Mouse (Mus musculus): ENCODE results near the gene Fry. TPM values are rescaled to one million over a fixed set of nuclear protein-coding genes. Genes with fewer than 3 reads are reported as not detected.
A peak's percentile ranks its signal among the peaks of the same experiment; 100 is the strongest.

The Fry gene
- polyA plus RNA-seq, 1 experiment from 2014 or later, result 2.4 TPM

DNA sequence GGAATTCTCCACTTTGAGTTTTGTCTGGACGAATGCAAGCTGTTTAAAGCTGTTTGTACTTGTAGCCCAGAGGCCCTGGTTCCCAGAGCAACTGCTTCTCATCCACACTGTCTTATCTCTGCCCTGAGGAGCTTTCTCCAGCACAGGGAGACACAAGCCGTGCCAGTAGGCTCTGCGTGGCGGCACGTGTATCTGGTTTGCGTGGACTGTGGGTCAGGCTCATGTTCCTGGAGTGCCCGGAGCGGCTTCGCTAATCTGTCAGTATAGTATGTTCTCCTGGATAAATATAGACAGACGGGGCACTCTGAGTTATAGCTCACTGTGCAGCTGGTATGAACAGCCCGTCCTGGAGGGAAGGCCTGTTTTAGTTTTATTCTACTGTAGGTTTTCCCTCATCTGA lies 176.7 kb downstream of the Fry start:
- Histone ChIP-seq H3K4me1 (replicated peaks) (no peaks in the 10 kb centered on the region), H3K27me3 (no peaks in the 10 kb centered on the region), H3K4me2 (no peak overlapping the region), H3K4me3 (replicated peaks) (no peak overlapping the region), H3K9me3 (replicated peaks) (no peaks in the 10 kb centered on the region), H3K27ac (no peak overlapping the region; the same call in 1 of the 2 replicates), H3K9ac (no peak overlapping the region), H3K36me3 (no peaks in the 10 kb centered on the region)
- no peak for DNase-seq
- ATAC-seq (ENCODE audit: low read depth), result no peak
- 73% methylated on average over 11 of the region's 11 CpGs for WGBS (ENCODE audit: insufficient replicate concordance)

DNA sequence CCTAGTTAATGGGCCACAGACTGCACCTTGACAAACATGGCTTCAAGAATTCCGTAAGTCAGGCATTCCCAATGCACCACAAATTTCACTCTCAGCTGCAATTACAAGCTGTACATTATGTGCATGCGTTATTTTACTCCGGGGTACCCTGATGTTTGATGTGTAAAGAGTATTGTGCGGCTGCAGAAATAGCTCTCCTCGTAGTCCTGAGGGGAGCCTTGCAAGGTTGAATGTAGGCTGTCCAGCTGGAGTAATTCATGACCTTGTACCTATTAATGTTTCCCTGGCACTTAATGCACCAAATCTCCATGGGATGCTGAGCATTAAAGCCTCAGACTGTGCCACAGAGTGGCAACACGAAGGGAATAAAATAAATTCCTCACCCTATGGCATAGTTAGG lies 180.5 kb downstream of the Fry start:
- no peaks in the 10 kb centered on the region for H3K36me3 ChIP-seq
- no peak overlapping the region for H3K27ac ChIP-seq
- no peak overlapping the region for H3K4me2 ChIP-seq
- ATAC-seq (ENCODE audit: low read depth) (no peak), DNase-seq (no peak)
- 66% methylated on average over 6 of the region's 6 CpGs for WGBS (ENCODE audit: insufficient replicate concordance)
- no peaks in the 10 kb centered on the region for H3K27me3 ChIP-seq
- no peaks in the 10 kb centered on the region for H3K4me1 ChIP-seq (replicated peaks)
- no peak overlapping the region for H3K9ac ChIP-seq
- no peaks in the 10 kb centered on the region for H3K9me3 ChIP-seq (replicated peaks)
- H3K4me3 ChIP-seq (replicated peaks), result no peak overlapping the region

GRCm38 (mm10) chr5:150302123-150302522 lies 183.7 kb downstream of the Fry start:
- no peak for DNase-seq
- WGBS (ENCODE audit: insufficient replicate concordance), result 51% methylated on average over 2 of the region's 2 CpGs

GRCm38 (mm10) chr5:150302996-150303395 lies 184.6 kb downstream of the Fry start:
- Histone ChIP-seq H3K27me3 (no peaks in the 10 kb centered on the region), H3K4me1 (replicated peaks) (no peaks in the 10 kb centered on the region), H3K4me2 (no peak overlapping the region), H3K9ac (no peak overlapping the region), H3K4me3 (replicated peaks) (no peak overlapping the region), H3K36me3 (no peaks in the 10 kb centered on the region), H3K27ac (no peak overlapping the region), H3K9me3 (replicated peaks) (no peaks in the 10 kb centered on the region)
- no peak for DNase-seq
- WGBS (ENCODE audit: insufficient replicate concordance), result 52% methylated on average over 5 of the region's 5 CpGs
- no peak for ATAC-seq (ENCODE audit: low read depth)

More at GRCm38 (mm10) chr5:150302123-150302522, 183.7 kb downstream of the Fry start:
- H3K9me3 ChIP-seq (replicated peaks), result no peaks in the 10 kb centered on the region
- H3K27me3 ChIP-seq, result no peaks in the 10 kb centered on the region
- no peak overlapping the region for H3K27ac ChIP-seq
- H3K4me3 ChIP-seq (replicated peaks), result no peak overlapping the region
- no peak overlapping the region for H3K9ac ChIP-seq
- H3K36me3 ChIP-seq, result no peaks in the 10 kb centered on the region
- no peak overlapping the region for H3K4me2 ChIP-seq
- ATAC-seq (ENCODE audit: low read depth), result no peak
- H3K4me1 ChIP-seq (replicated peaks), result no peaks in the 10 kb centered on the region

GRCm38 (mm10) chr5:150306497-150306896 lies 188.1 kb downstream of the Fry start:
- Histone ChIP-seq H3K4me2 (no peak overlapping the region), H3K27me3 (no peaks in the 10 kb centered on the region), H3K4me3 (replicated peaks) (no peak overlapping the region), H3K4me1 (replicated peaks) (no peaks in the 10 kb centered on the region), H3K9me3 (replicated peaks) (no peaks in the 10 kb centered on the region), H3K36me3 (0 out of 2 replicates have a peak, but pooled peaks cover 3% of the 10 kb centered on the region), H3K9ac (no peak overlapping the region), H3K27ac (no peak overlapping the region)
- no peak for DNase-seq
- WGBS (ENCODE audit: insufficient replicate concordance), result 47% methylated on average over 5 of the region's 5 CpGs
- ATAC-seq (ENCODE audit: low read depth), result no peak

DNA sequence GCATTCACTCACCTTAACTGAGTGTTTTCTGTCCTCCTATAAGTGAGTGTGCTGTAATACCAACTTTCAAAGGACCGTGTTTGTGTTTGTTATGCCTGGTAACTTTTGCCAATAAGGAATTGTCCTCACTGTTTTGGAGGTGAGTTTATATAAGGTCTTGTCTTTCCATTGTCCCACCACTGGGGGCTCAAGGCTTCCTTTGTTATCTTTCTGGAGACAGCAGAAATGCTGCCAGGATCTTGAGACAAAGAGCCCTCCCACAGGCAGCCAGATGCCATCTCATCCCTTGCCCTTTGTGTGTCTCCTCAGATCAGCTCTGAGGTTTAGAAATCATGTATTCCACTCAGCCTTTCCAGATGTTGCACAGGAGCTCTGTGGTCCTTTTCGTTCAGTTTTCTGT lies 194.8 kb downstream of the Fry start:
- Histone ChIP-seq H3K9me3 (replicated peaks) (no peaks in the 10 kb centered on the region), H3K4me3 (replicated peaks) (no peak overlapping the region), H3K9ac (no peak overlapping the region), H3K27ac (no peak overlapping the region), H3K4me1 (replicated peaks) (no peaks in the 10 kb centered on the region), H3K4me2 (no peak overlapping the region), H3K27me3 (no peaks in the 10 kb centered on the region), H3K36me3 (0 out of 2 replicates have a peak, but pooled peaks cover 3% of the 10 kb centered on the region)
- no peak for DNase-seq
- 61% methylated on average over 2 of the region's 2 CpGs for WGBS (ENCODE audit: insufficient replicate concordance)
- ATAC-seq (ENCODE audit: low read depth), result no peak

- Histone ChIP-seq H3K36me3 (0 out of 2 replicates have a peak, but pooled peaks cover 3% of the 10 kb centered on the region), H3K9me3 (replicated peaks) (no peaks in the 10 kb centered on the region), H3K4me3 (replicated peaks) (no peak overlapping the region), H3K4me2 (no peak overlapping the region), H3K27me3 (no peaks in the 10 kb centered on the region), H3K9ac (no peak overlapping the region), H3K27ac (no peak overlapping the region), H3K4me1 (replicated peaks) (no peaks in the 10 kb centered on the region)
- ATAC-seq (ENCODE audit: low read depth), result no peak
- 76% methylated on average over 6 of the region's 6 CpGs for WGBS (ENCODE audit: insufficient replicate concordance)
- no peak for DNase-seq
Measured at GRCm38 (mm10) chr5:150314582-150314981, 196.1 kb downstream of the Fry start.

DNA sequence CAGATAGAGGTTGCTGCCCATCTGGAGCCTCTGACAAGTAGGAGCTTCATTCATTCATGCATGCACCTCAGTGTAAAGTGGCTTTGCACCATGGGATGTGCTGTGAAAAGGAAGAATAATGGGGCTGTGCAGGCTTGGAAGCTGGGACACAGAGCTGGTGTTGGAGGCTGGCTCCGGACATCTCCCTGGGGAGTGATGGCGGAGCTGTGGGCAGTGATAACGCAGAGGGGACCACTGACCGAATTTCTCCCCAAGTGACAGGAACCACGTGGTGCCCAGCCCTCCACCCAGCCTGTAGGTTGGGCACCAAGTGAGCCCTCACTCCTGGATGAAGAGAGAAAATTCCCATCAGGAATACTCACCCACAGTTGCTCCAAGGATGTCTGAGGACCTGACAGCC lies 207.0 kb downstream of the Fry start:
- no peaks in the 10 kb centered on the region for H3K27me3 ChIP-seq
- DNase-seq (no peak), ATAC-seq (ENCODE audit: low read depth) (no peak)
- H3K9me3 ChIP-seq (replicated peaks), result no peaks in the 10 kb centered on the region
- H3K4me2 ChIP-seq, result no peak overlapping the region
- no peak overlapping the region for H3K4me3 ChIP-seq (replicated peaks)
- H3K4me1 ChIP-seq (replicated peaks), result no peaks in the 10 kb centered on the region
- H3K27ac ChIP-seq, result no peak overlapping the region
- no peaks in the 10 kb centered on the region for H3K36me3 ChIP-seq
- H3K9ac ChIP-seq, result no peak overlapping the region
- 68% methylated on average over 5 of the region's 5 CpGs for WGBS (ENCODE audit: insufficient replicate concordance)

GRCm38 (mm10) chr5:150328686-150329085 lies 210.2 kb downstream of the Fry start:
- H3K27me3 ChIP-seq, result no peaks in the 10 kb centered on the region
- H3K27ac ChIP-seq, result no peak overlapping the region
- WGBS (ENCODE audit: insufficient replicate concordance), result 78% methylated on average over 6 of the region's 6 CpGs
- no peaks in the 10 kb centered on the region for H3K9me3 ChIP-seq (replicated peaks)
- DNase-seq, result no peak
- no peak for ATAC-seq (ENCODE audit: low read depth)
- H3K4me2 ChIP-seq, result no peak overlapping the region
- no peak overlapping the region for H3K4me3 ChIP-seq (replicated peaks)
- no peak overlapping the region for H3K9ac ChIP-seq
- H3K4me1 ChIP-seq (replicated peaks), result peaks cover 13% of the 10 kb centered on the region; the same call in 1 of the 2 replicates
- H3K36me3 ChIP-seq, result no peaks in the 10 kb centered on the region

- Histone ChIP-seq H3K36me3 (no peaks in the 10 kb centered on the region), H3K9ac (no peak overlapping the region), H3K4me2 (no peak overlapping the region), H3K4me3 (replicated peaks) (no peak overlapping the region), H3K4me1 (replicated peaks) (peaks cover 15% of the 10 kb centered on the region; the same call in 1 of the 2 replicates), H3K27me3 (no peaks in the 10 kb centered on the region), H3K27ac (no peak overlapping the region), H3K9me3 (replicated peaks) (no peaks in the 10 kb centered on the region)
- DNase-seq (no peak), ATAC-seq (ENCODE audit: low read depth) (no peak)
- WGBS (ENCODE audit: insufficient replicate concordance), result 84% methylated on average over 2 of the region's 2 CpGs
Measured at GRCm38 (mm10) chr5:150331821-150332220, 213.4 kb downstream of the Fry start.

- Histone ChIP-seq H3K9me3 (replicated peaks) (no peaks in the 10 kb centered on the region), H3K4me3 (replicated peaks) (no peak overlapping the region), H3K36me3 (no peaks in the 10 kb centered on the region), H3K27me3 (no peaks in the 10 kb centered on the region), H3K27ac (no peak overlapping the region), H3K4me2 (peak overlapping the region; percentile 2; the same call in 1 of the 2 replicates), H3K4me1 (replicated peaks) (peaks cover 15% of the 10 kb centered on the region; the same call in 1 of the 2 replicates), H3K9ac (no peak overlapping the region)
- peak; percentile 55; the same call in 1 of the 2 replicates for ATAC-seq (ENCODE audit: low read depth)
- no peak for DNase-seq
- WGBS (ENCODE audit: insufficient replicate concordance), result 26% methylated on average over 5 of the region's 5 CpGs
Measured at GRCm38 (mm10) chr5:150332810-150333209, 214.4 kb downstream of the Fry start.

- no peak overlapping the region for H3K9ac ChIP-seq
- WGBS (ENCODE audit: insufficient replicate concordance), result 47% methylated on average over 10 of the region's 10 CpGs
- H3K4me2 ChIP-seq, result 0 out of 2 replicates have a peak overlapping the region, but pooled peaks have one; percentile 15
- H3K4me3 ChIP-seq (replicated peaks), result no peak overlapping the region
- H3K27ac ChIP-seq, result no peak overlapping the region
- peak; percentile 66; the same call in 1 of the 2 replicates for ATAC-seq (ENCODE audit: low read depth)
- no peaks in the 10 kb centered on the region for H3K36me3 ChIP-seq
- H3K9me3 ChIP-seq (replicated peaks), result no peaks in the 10 kb centered on the region
- H3K27me3 ChIP-seq, result no peaks in the 10 kb centered on the region
- no peak for DNase-seq
- H3K4me1 ChIP-seq (replicated peaks), result peaks cover 15% of the 10 kb centered on the region; the same call in 1 of the 2 replicates
Measured at GRCm38 (mm10) chr5:150333328-150333731, 214.9 kb downstream of the Fry start.

Measured in liver, embryonic 13.5 days (tissue).